Mouse (Mus musculus) olfactory bulb, adult 2 months (tissue): ENCODE measurements around the gene Ube2ql1.

ENCODE experiments used
- CTCF ChIP-seq: fragments of 200-500 bp; IDR thresholded peaks from 2 replicates; pipeline ENCODE4 v1.5.1; 2012; ENCODE audit warnings: low read depth, mild to moderate bottlenecking, low read length, moderate library complexity; ENCODE audit not compliant: insufficient read depth
- POLR2A ChIP-seq: fragments of 200-500 bp; IDR thresholded peaks from 2 replicates; pipeline ENCODE4 v1.6.1; 2012; ENCODE audit warnings: mild to moderate bottlenecking, low read depth, low read length, moderate library complexity; ENCODE audit not compliant: insufficient read depth

DNA sequence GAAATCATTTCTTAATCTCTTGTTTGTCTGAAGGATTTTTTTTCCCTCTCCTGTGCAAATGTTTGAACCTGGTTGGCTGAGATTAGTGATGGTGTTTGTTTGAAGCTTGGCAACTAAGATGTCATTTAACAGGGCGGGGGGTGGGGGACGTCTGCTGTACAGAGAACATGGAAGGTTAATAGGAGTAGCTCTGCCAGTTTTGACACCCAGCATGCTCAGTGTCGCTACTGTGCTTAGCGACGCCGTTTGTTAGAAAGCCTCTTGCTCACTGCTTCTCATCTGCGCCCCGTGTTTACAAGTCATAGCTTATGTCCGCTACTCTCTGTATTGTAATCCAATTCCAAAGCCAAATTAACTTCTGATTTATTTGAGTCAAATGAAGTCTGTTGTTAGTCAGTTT is 25.0 kb upstream of the Ube2ql1 start:
- TF ChIP-seq POLR2A = no peak
- TF ChIP-seq CTCF = no peak
